ENCODE assay signal across 16 mouse cellular contexts in the genomic region with DNA sequence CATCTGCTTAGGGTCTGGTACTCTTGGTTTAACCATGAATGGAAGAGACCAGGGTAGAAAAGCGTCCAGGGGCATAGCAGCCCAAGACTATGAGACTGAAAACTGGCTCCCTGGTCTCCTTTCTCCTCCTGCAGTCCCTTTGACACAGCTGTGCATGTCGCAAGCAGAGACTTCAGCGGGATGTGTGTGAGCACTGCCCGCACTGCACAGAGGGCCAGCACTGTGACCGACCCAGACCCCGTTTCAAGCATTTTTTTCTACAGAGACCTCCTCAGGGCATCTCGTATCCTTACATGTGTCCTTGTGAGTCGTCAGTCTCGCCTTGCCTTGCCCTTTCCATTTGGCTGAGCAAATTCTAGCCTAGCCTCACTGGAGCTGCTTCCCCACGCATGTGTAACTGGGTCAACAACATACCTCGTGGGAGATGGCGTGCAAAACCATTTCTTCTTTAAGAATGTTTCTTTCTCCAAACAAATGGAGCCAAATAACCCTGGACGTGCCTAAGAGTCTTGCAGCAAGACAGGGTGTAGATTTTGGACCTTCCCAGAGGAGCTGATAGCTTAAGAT.
DNase-seq lines count a peak whose midpoint lies in the region; ATAC-seq lines count a peak whose summit lies in the region.
"Had no signal": no experiment of that assay in that cellular context is flagged by ENCODE, and none has a peak within 500 bp of the region (broad histone marks: within the 10 kb centered on the region; RNA-seq: fewer than 3 reads in every experiment).

No protein-coding gene starts in this region.

- H3K4me3 ChIP-seq in limb, embryonic 10.5 days = no peak overlapping the region
- H3K4me3 ChIP-seq: embryonic facial prominence, embryonic 12.5 days; forebrain, embryonic 15.5 days; limb, embryonic 13.5 days; liver, embryonic 15.5 days; neural tube, embryonic 13.5 days had no signal

- no peaks in the 10 kb centered on the region for H3K36me3 ChIP-seq in limb, embryonic 10.5 days
- H3K36me3 ChIP-seq: embryonic facial prominence, embryonic 12.5 days; forebrain, embryonic 15.5 days; limb, embryonic 13.5 days; liver, embryonic 15.5 days; neural tube, embryonic 13.5 days had no signal

- H3K4me1 ChIP-seq in limb, embryonic 10.5 days = no peaks in the 10 kb centered on the region
- H3K4me1 ChIP-seq: embryonic facial prominence, embryonic 12.5 days; forebrain, embryonic 15.5 days; limb, embryonic 13.5 days; liver, embryonic 15.5 days; neural tube, embryonic 13.5 days had no signal

- no peak for DNase-seq in frontal cortex, postnatal 10 days (ENCODE audit: low spot score in 2 of 2)
- DNase-seq in kidney, adult 11 months = peak; percentile 54
- no peak for DNase-seq in kidney, postnatal 10 days
- DNase-seq in kidney, adult 9 months = peak; percentile 43
- peak; percentile 25 for DNase-seq in limb, embryonic 10.5 days (ENCODE audit: low spot score)
- no peak for DNase-seq in right cerebral cortex, postnatal 10 days (ENCODE audit: low spot score in 2 of 2)
- no peak for DNase-seq in left cerebral cortex, adult 8-10 months (ENCODE audit: low spot score in 2 of 2)
- DNase-seq: cerebellum, postnatal 36 days; thymus, postnatal 25 days had no signal

- ATAC-seq in frontal cortex, adult (ENCODE audit: low TSS enrichment) = peak; percentile 38; the same call in 1 of the 2 replicates
- ATAC-seq: forebrain, embryonic 15.5 days; inflammation-experienced regulatory T-cells, adult 6 months had no signal

- H3K9me3 ChIP-seq in limb, embryonic 10.5 days (replicated peaks) = no peaks in the 10 kb centered on the region
- H3K9me3 ChIP-seq: embryonic facial prominence, embryonic 12.5 days; forebrain, embryonic 15.5 days; limb, embryonic 13.5 days; liver, embryonic 15.5 days; neural tube, embryonic 13.5 days had no signal

- no peaks in the 10 kb centered on the region for H3K27me3 ChIP-seq in limb, embryonic 10.5 days (ENCODE audit: low read depth, poor library complexity, severe bottlenecking)
- H3K27me3 ChIP-seq: embryonic facial prominence, embryonic 12.5 days; forebrain, embryonic 15.5 days; limb, embryonic 13.5 days; liver, embryonic 15.5 days; neural tube, embryonic 13.5 days had no signal

- no peak overlapping the region for H3K27ac ChIP-seq in limb, embryonic 10.5 days
- H3K27ac ChIP-seq: embryonic facial prominence, embryonic 12.5 days; forebrain, embryonic 15.5 days; limb, embryonic 13.5 days; liver, embryonic 15.5 days; neural tube, embryonic 13.5 days had no signal

- 77% methylated on average over 13 of the region's 13 CpGs for WGBS in limb, embryonic 10.5 days

Comparison
In these comparisons a context has a peak if more than half of its experiments do, and no peak if none do; other contexts are left out.
1. DNase-seq: peak in kidney, adult 11 months (single experiment), kidney, adult 9 months (single experiment) and limb, embryonic 10.5 days (single experiment); none in frontal cortex, postnatal 10 days (0 of 2), kidney, postnatal 10 days (single experiment), right cerebral cortex, postnatal 10 days (0 of 2) and left cerebral cortex, adult 8-10 months (0 of 2).